Mouse (Mus musculus) lung, postnatal 0 days (tissue): ENCODE results near the gene Dock8. TPM values are rescaled to one million over a fixed set of nuclear protein-coding genes. Genes with fewer than 3 reads are reported as not detected.

Experiments
- ATAC-seq: fragments of 200-750 bp; cut with Nextera tagmentation; 2 replicates; pipeline ENCODE4 v1.8.0; 2017; ENCODE audit warnings: moderate library complexity
- DNase-seq: peaks from one replicate; pipeline ENCODE4 v3.0.0-alpha.2; 2016; ENCODE audit warnings: low spot score
- H3K27ac ChIP-seq: fragments of 300-500 bp; sonication (generic); 2 replicates; pipeline ENCODE4 v1.5.1; 2014; ENCODE audit warnings: antibody characterized with exemption, mild to moderate bottlenecking, low read length, mixed read lengths
- H3K27me3 ChIP-seq: fragments of 300-500 bp; sonication (generic); replicated peaks from 2 replicates; pipeline ENCODE4 v1.6.1; 2014; ENCODE audit warnings: low read length, mixed read lengths; ENCODE audit not compliant: insufficient read depth
- H3K36me3 ChIP-seq: fragments of 300-500 bp; sonication (generic); 2 replicates; pipeline ENCODE4 v1.6.1; 2014; ENCODE audit warnings: low read length, mixed read lengths; ENCODE audit not compliant: insufficient read depth
- H3K4me1 ChIP-seq: fragments of 300-500 bp; sonication (generic); 2 replicates; pipeline ENCODE4 v1.6.1; 2014; ENCODE audit warnings: antibody characterized with exemption, low read depth, low read length, mixed read lengths; ENCODE audit not compliant: insufficient read depth
- H3K4me2 ChIP-seq: fragments of 300-500 bp; sonication (generic); replicated peaks from 2 replicates; pipeline ENCODE4 v1.6.1; 2014; ENCODE audit warnings: low read depth, mild to moderate bottlenecking, low read length, moderate library complexity, mixed read lengths
- H3K4me3 ChIP-seq: fragments of 300-500 bp; sonication (generic); 2 replicates; pipeline ENCODE4 v1.5.1; 2014; ENCODE audit warnings: low read depth, low read length
- H3K9ac ChIP-seq: fragments of 300-500 bp; sonication (generic); replicated peaks from 2 replicates; pipeline ENCODE4 v1.6.1; 2014; ENCODE audit warnings: low read depth, mild to moderate bottlenecking
- H3K9me3 ChIP-seq: fragments of 300-500 bp; sonication (generic); 2 replicates; pipeline ENCODE4 v1.6.1; 2016; ENCODE audit warnings: low read length, mixed read lengths
- CTCF ChIP-seq: IDR thresholded peaks from 2 replicates; pipeline ENCODE4 v1.5.1; 2016; ENCODE audit warnings: antibody characterized with exemption, mild to moderate bottlenecking
- EP300 ChIP-seq: IDR thresholded peaks from 2 replicates; pipeline ENCODE4 v1.6.1; 2016; ENCODE audit warnings: antibody characterized with exemption, mild to moderate bottlenecking, control low read depth
- WGBS: fragments of 180-500 bp; shearing (Covaris S2); extraction: QIAGEN DNeasy Blood & Tissue Kit; methylation state at CpG from one replicate; pipeline ENCODE4 v1.1.7; 2014; 5-methylcytosine and 5-hydroxymethylcytosine counted together
- polyA plus RNA-seq: library from polyadenylated mRNA; unstranded; fragments of >200 nt; fragmentation: Nextera tagmentation; extraction: Ambion mirVana; gene quantifications from 2 replicates; pipeline ENCODE4 v1.2.1, GENCODE M21; 2015

The Dock8 gene
- polyA plus RNA-seq, 1 experiment from 2014 or later: 8.1 TPM

GRCm38 (mm10) chr19:24985045-24985444, 14.3 kb upstream of the Dock8 start:
- no peak overlapping the region for H3K27ac ChIP-seq
- no peaks in the 10 kb centered on the region for H3K4me1 ChIP-seq
- 100% methylated on average over 2 of the region's 2 CpGs for WGBS
- H3K27me3 ChIP-seq: no peaks in the 10 kb centered on the region
- no peak overlapping the region for H3K4me2 ChIP-seq
- ATAC-seq (no peak), DNase-seq (no peak)
- TF ChIP-seq EP300 (no peak), CTCF (no peak)
- no peaks in the 10 kb centered on the region for H3K36me3 ChIP-seq
- H3K9ac ChIP-seq: no peak overlapping the region
- H3K9me3 ChIP-seq: no peaks in the 10 kb centered on the region
- no peak overlapping the region for H3K4me3 ChIP-seq

GRCm38 (mm10) chr19:24987355-24987754, 12.0 kb upstream of the Dock8 start:
- Histone ChIP-seq H3K4me1 (no peaks in the 10 kb centered on the region), H3K9me3 (no peaks in the 10 kb centered on the region), H3K4me2 (no peak overlapping the region), H3K9ac (no peak overlapping the region), H3K27ac (no peak overlapping the region), H3K36me3 (no peaks in the 10 kb centered on the region), H3K4me3 (no peak overlapping the region), H3K27me3 (no peaks in the 10 kb centered on the region)
- ATAC-seq (no peak), DNase-seq (no peak)
- 44% methylated on average over 4 of the region's 4 CpGs for WGBS
- TF ChIP-seq CTCF (no peak), EP300 (no peak)

- no peaks in the 10 kb centered on the region for H3K9me3 ChIP-seq
- H3K4me3 ChIP-seq: no peak overlapping the region
- H3K9ac ChIP-seq: no peak overlapping the region
- ATAC-seq (peak; percentile 46), DNase-seq (peak; percentile 45)
- no peak overlapping the region for H3K4me2 ChIP-seq
- H3K36me3 ChIP-seq: no peaks in the 10 kb centered on the region
- H3K4me1 ChIP-seq: no peaks in the 10 kb centered on the region
- H3K27ac ChIP-seq: no peak overlapping the region
- no peaks in the 10 kb centered on the region for H3K27me3 ChIP-seq
- WGBS: 43% methylated on average over 5 of the region's 5 CpGs
- TF ChIP-seq EP300 (no peak), CTCF (no peak)
Measured at GRCm38 (mm10) chr19:24988831-24989230, 10.5 kb upstream of the Dock8 start.

GRCm38 (mm10) chr19:24990138-24990822, 9.1 kb upstream of the Dock8 start:
- TF ChIP-seq EP300 (no peak), CTCF (no peak)
- no peak overlapping the region for H3K27ac ChIP-seq
- peak; percentile 35; the same call in 1 of the 2 replicates for ATAC-seq
- no peaks in the 10 kb centered on the region for H3K36me3 ChIP-seq
- H3K4me2 ChIP-seq: no peak overlapping the region
- peak; percentile 24 for DNase-seq
- no peak overlapping the region for H3K9ac ChIP-seq
- peaks cover 4% of the 10 kb centered on the region; the same call in 1 of the 2 replicates for H3K4me1 ChIP-seq
- H3K27me3 ChIP-seq: no peaks in the 10 kb centered on the region
- no peaks in the 10 kb centered on the region for H3K9me3 ChIP-seq
- H3K4me3 ChIP-seq: no peak overlapping the region
- 55% methylated on average over 7 of the region's 7 CpGs for WGBS

GRCm38 (mm10) chr19:24993526-24993925, 5.8 kb upstream of the Dock8 start:
- Histone ChIP-seq H3K9ac (no peak overlapping the region), H3K27me3 (no peaks in the 10 kb centered on the region), H3K27ac (no peak overlapping the region), H3K36me3 (no peaks in the 10 kb centered on the region), H3K4me1 (peaks cover 4% of the 10 kb centered on the region; the same call in 1 of the 2 replicates), H3K9me3 (no peaks in the 10 kb centered on the region), H3K4me3 (no peak overlapping the region), H3K4me2 (no peak overlapping the region)
- WGBS: 67% methylated on average over 6 of the region's 6 CpGs
- TF ChIP-seq EP300 (no peak), CTCF (no peak)
- DNase-seq: no peak
- ATAC-seq: no peak

- H3K9ac ChIP-seq: no peak overlapping the region
- no peak overlapping the region for H3K4me3 ChIP-seq
- no peaks in the 10 kb centered on the region for H3K9me3 ChIP-seq
- no peak overlapping the region for H3K4me2 ChIP-seq
- no peaks in the 10 kb centered on the region for H3K36me3 ChIP-seq
- ATAC-seq (peak; percentile 25; the same call in 1 of the 2 replicates), DNase-seq (peak; percentile 68)
- WGBS: 9% methylated on average over 8 of the region's 8 CpGs
- peaks cover 4% of the 10 kb centered on the region; the same call in 1 of the 2 replicates for H3K4me1 ChIP-seq
- no peaks in the 10 kb centered on the region for H3K27me3 ChIP-seq
- TF ChIP-seq EP300 (no peak), CTCF (no peak)
- no peak overlapping the region for H3K27ac ChIP-seq
Measured at GRCm38 (mm10) chr19:24994900-24995299, 4.4 kb upstream of the Dock8 start.
